19 mouse cellular contexts compared by ENCODE assay signal in the genomic region with DNA sequence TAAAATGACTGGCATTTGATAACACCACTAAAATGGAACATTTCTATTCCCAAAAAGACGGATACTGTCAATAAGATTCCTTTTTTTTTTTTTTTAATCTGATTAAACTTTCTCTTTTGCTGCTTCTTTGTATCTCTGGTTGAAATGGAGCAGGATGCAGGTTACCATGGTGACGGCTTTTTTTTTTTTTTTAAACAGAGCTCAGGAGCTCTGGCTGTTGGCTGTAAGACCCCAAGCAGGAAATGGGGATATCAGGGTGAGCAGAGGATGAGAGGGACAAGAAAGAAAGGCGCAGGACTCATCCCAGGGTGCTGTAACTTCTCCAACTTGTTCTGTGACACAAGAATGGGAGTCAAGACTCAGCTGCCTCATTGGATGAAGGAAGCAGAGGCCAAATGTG.
DNase-seq lines count a peak whose midpoint lies in the region; ATAC-seq and TF ChIP-seq lines count a peak whose summit lies in the region.
"Had no signal": no experiment of that assay in that cellular context is flagged by ENCODE, and none has a peak within 500 bp of the region (broad histone marks: within the 10 kb centered on the region; RNA-seq: fewer than 3 reads in every experiment).

No protein-coding gene starts in this region.

- in situ Hi-C loops in ES-E14 (cut with MboI; ENCODE audit: low sequenced_read_pairs in 2 of 2, unreplicated experiment in 2 of 2), result no loop called here

- TF ChIP-seq CTCF in brain, embryonic 14.5 days (IDR thresholded peaks at IDR 0.05; ENCODE audit: borderline replicate concordance, extremely low read depth, insufficient read depth, insufficient read length), result no peak

- no peak for DNase-seq in ES-E14 (ENCODE audit: low read depth, low spot score)
- DNase-seq in brain, embryonic 14.5 days (ENCODE audit: low read depth), result peak; percentile 78
- no peak for DNase-seq in cerebellum, adult 11-12 months
- DNase-seq in cerebellum, postnatal 10 days, result no peak
- DNase-seq: cerebellum, adult 11 months; cerebellum, postnatal 36 days; gastrocnemius, postnatal 10 days; kidney, postnatal 14 days; layer of hippocampus, adult 9-11 months; liver; liver, postnatal 0 days; right cerebral cortex, postnatal 25 days had no signal

- no peaks in the 10 kb centered on the region for H3K36me3 ChIP-seq in hindbrain, embryonic 12.5 days
- H3K36me3 ChIP-seq in hindbrain, embryonic 16.5 days (ENCODE audit: control insufficient read depth, insufficient read depth, low read length), result no peaks in the 10 kb centered on the region
- no peaks in the 10 kb centered on the region for H3K36me3 ChIP-seq in ES-E14 (ENCODE audit: control insufficient read depth, insufficient read depth, low read length, poor library complexity, severe bottlenecking)
- no peaks in the 10 kb centered on the region for H3K36me3 ChIP-seq in midbrain, embryonic 12.5 days
- H3K36me3 ChIP-seq: heart, embryonic 15.5 days had no signal

- peak; percentile 28; the same call in 1 of the 2 replicates for ATAC-seq in hindbrain, embryonic 12.5 days (ENCODE audit: low FRiP score)
- ATAC-seq in hindbrain, embryonic 16.5 days, result no peak; the same call in 1 of the 2 replicates
- ATAC-seq in midbrain, embryonic 12.5 days (ENCODE audit: low FRiP score, low read depth), result peak; percentile 42; the same call in 1 of the 2 replicates
- no peak for ATAC-seq in erythroid progenitor cell, adult 5-6 weeks (replicated peaks; ENCODE audit: low FRiP score, poor library complexity, severe bottlenecking)
- ATAC-seq: liver, postnatal 0 days had no signal

- H3K4me2 ChIP-seq in hindbrain, embryonic 12.5 days (replicated peaks), result no peak overlapping the region
- H3K4me2 ChIP-seq in hindbrain, embryonic 16.5 days (ENCODE audit: low read length), result no peak overlapping the region
- no peak overlapping the region for H3K4me2 ChIP-seq in midbrain, embryonic 12.5 days (replicated peaks)
- H3K4me2 ChIP-seq: heart, embryonic 15.5 days had no signal

- H3K27me3 ChIP-seq in hindbrain, embryonic 12.5 days, result no peaks in the 10 kb centered on the region
- 0 out of 2 replicates have a peak, but pooled peaks cover 3% of the 10 kb centered on the region for H3K27me3 ChIP-seq in hindbrain, embryonic 16.5 days (replicated peaks; ENCODE audit: control insufficient read depth, insufficient read depth, low read length)
- no peaks in the 10 kb centered on the region for H3K27me3 ChIP-seq in midbrain, embryonic 12.5 days
- H3K27me3 ChIP-seq: heart, embryonic 15.5 days had no signal

- 0 out of 2 replicates have a peak, but pooled peaks cover 3% of the 10 kb centered on the region for H3K4me1 ChIP-seq in hindbrain, embryonic 12.5 days
- peaks cover 6% of the 10 kb centered on the region for H3K4me1 ChIP-seq in hindbrain, embryonic 16.5 days (ENCODE audit: control insufficient read depth, insufficient read depth, low read depth, low read length)
- no peaks in the 10 kb centered on the region for H3K4me1 ChIP-seq in ES-E14 (ENCODE audit: control insufficient read depth in 2 of 2, insufficient read depth in 2 of 2, low read length in 2 of 2, poor library complexity in 1 of 2)
- H3K4me1 ChIP-seq in midbrain, embryonic 12.5 days, result peaks cover 8% of the 10 kb centered on the region

- no peak overlapping the region for H3K9ac ChIP-seq in hindbrain, embryonic 12.5 days
- H3K9ac ChIP-seq in hindbrain, embryonic 16.5 days (ENCODE audit: low read depth, low read length), result no peak overlapping the region
- no peak overlapping the region for H3K9ac ChIP-seq in ES-E14 (ENCODE audit: insufficient read depth, low read depth, low read length, poor library complexity, severe bottlenecking)
- no peak overlapping the region for H3K9ac ChIP-seq in midbrain, embryonic 12.5 days (replicated peaks)
- H3K9ac ChIP-seq: heart, embryonic 15.5 days; liver, postnatal 0 days had no signal

- WGBS in hindbrain, embryonic 12.5 days, result 55% methylated on average over 3 of the region's 3 CpGs
- WGBS in hindbrain, embryonic 16.5 days, result 42% methylated on average over 3 of the region's 3 CpGs
- 24% methylated on average over 3 of the region's 3 CpGs for WGBS in midbrain, embryonic 12.5 days

- TF ChIP-seq POLR2A in brain, embryonic 14.5 days (IDR thresholded peaks at IDR 0.05; ENCODE audit: borderline replicate concordance, extremely low read depth, insufficient read depth, insufficient read length, poor library complexity, severe bottlenecking), result no peak

- no peak overlapping the region for H3K27ac ChIP-seq in hindbrain, embryonic 12.5 days
- H3K27ac ChIP-seq in hindbrain, embryonic 16.5 days (ENCODE audit: low read depth, low read length), result no peak overlapping the region
- H3K27ac ChIP-seq in ES-E14 (ENCODE audit: insufficient read depth, low read depth, low read length, poor library complexity, severe bottlenecking), result no peak overlapping the region
- H3K27ac ChIP-seq in midbrain, embryonic 12.5 days (replicated peaks), result no peak overlapping the region
- H3K27ac ChIP-seq: heart, adult 2 months; heart, embryonic 15.5 days; stomach, postnatal 0 days had no signal

- no peaks in the 10 kb centered on the region for H3K9me3 ChIP-seq in hindbrain, embryonic 12.5 days (replicated peaks)
- H3K9me3 ChIP-seq in hindbrain, embryonic 16.5 days (ENCODE audit: control insufficient read depth, low read length), result no peaks in the 10 kb centered on the region
- H3K9me3 ChIP-seq in ES-E14 (ENCODE audit: control insufficient read depth, insufficient read depth, low read depth, low read length), result no peaks in the 10 kb centered on the region
- H3K9me3 ChIP-seq in midbrain, embryonic 12.5 days, result no peaks in the 10 kb centered on the region
- H3K9me3 ChIP-seq: heart, embryonic 15.5 days had no signal

- no peak overlapping the region for H3K4me3 ChIP-seq in hindbrain, embryonic 12.5 days
- no peak overlapping the region for H3K4me3 ChIP-seq in hindbrain, embryonic 16.5 days (ENCODE audit: low read length)
- H3K4me3 ChIP-seq in ES-E14 (ENCODE audit: insufficient read depth in 1 of 2, low read depth in 1 of 2, low read length in 2 of 2, poor library complexity in 1 of 2, severe bottlenecking in 1 of 2), result no peak overlapping the region
- H3K4me3 ChIP-seq in midbrain, embryonic 12.5 days, result no peak overlapping the region
- H3K4me3 ChIP-seq: heart, adult 2 months; heart, embryonic 15.5 days had no signal

TF ChIP-seq in ES-E14, 5 proteins besides CTCF, POLR2A, EP300 and RAD21:
- TF ChIP-seq ZNF384 (IDR thresholded peaks at IDR 0.05; ENCODE audit: low read depth, low read length) (peak; percentile 73), ZC3H11A (IDR thresholded peaks at IDR 0.05; ENCODE audit: borderline replicate concordance, low read depth, low read length) (no peak), HCFC1 (IDR thresholded peaks at IDR 0.05; ENCODE audit: borderline replicate concordance, insufficient read depth, low read length) (no peak), CHD2 (IDR thresholded peaks at IDR 0.05; ENCODE audit: low read depth, low read length) (no peak), MAFK (IDR thresholded peaks at IDR 0.05; ENCODE audit: insufficient read depth, low read depth, low read length) (no peak)
TF ChIP-seq in ES-E14: peak in this region for 1.

Comparison
In these comparisons a context has a peak if more than half of its experiments do, and no peak if none do; other contexts are left out.
1. ATAC-seq: peak in hindbrain, embryonic 12.5 days (single experiment) and midbrain, embryonic 12.5 days (single experiment); none in hindbrain, embryonic 16.5 days (single experiment) and erythroid progenitor cell, adult 5-6 weeks (single experiment).